Mouse (Mus musculus) olfactory bulb, adult 2 months (tissue): ENCODE results near the gene Abcc6. TPM values are rescaled to one million over a fixed set of nuclear protein-coding genes. Genes with fewer than 3 reads are reported as not detected.
A peak's percentile ranks its signal among the peaks of the same experiment; 100 is the strongest.
"Not testable (repeated sequence)": the region's sequence is repeated elsewhere in the genome, so short reads cannot be mapped to it uniquely, and the experiment has no call there.

ENCODE experiments used
- H3K27ac ChIP-seq: fragments of 200-500 bp; 2 replicates; pipeline ENCODE4 v1.5.1; 2012; ENCODE audit warnings: low read depth, low read length; ENCODE audit not compliant: insufficient read depth
- H3K4me1 ChIP-seq: fragments of 200-500 bp; 2 replicates; pipeline ENCODE4 v1.6.1; 2012; ENCODE audit warnings: low read length; ENCODE audit not compliant: control insufficient read depth, insufficient read depth
- H3K4me3 ChIP-seq: fragments of 200-500 bp; 2 replicates; pipeline ENCODE4 v1.5.1; 2012; ENCODE audit warnings: mild to moderate bottlenecking, low read depth, low read length, moderate library complexity; ENCODE audit not compliant: insufficient read depth
- CTCF ChIP-seq: fragments of 200-500 bp; IDR thresholded peaks from 2 replicates; pipeline ENCODE4 v1.5.1; 2012; ENCODE audit warnings: low read depth, mild to moderate bottlenecking, low read length, moderate library complexity; ENCODE audit not compliant: insufficient read depth
- POLR2A ChIP-seq: fragments of 200-500 bp; IDR thresholded peaks from 2 replicates; pipeline ENCODE4 v1.6.1; 2012; ENCODE audit warnings: mild to moderate bottlenecking, low read depth, low read length, moderate library complexity; ENCODE audit not compliant: insufficient read depth
- WGBS: fragments of 180-500 bp; shearing (Covaris S2); methylation state at CpG from one replicate; pipeline ENCODE4 v1.1.7; 2018; 5-methylcytosine and 5-hydroxymethylcytosine counted together
- polyA plus RNA-seq: library from polyadenylated mRNA; stranded (reverse); fragments of >200 nt; gene quantifications from 2 replicates; pipeline ENCODE4 v1.2.4, GENCODE M21; 2012; ENCODE audit warnings: low replicate concordance; ENCODE audit not compliant: missing spikeins, insufficient read depth, insufficient read length

The Abcc6 gene
- polyA plus RNA-seq, 1 experiment: not detected

- 88% methylated on average over 11 of the region's 11 CpGs for WGBS
- H3K27ac ChIP-seq: no peak overlapping the region
- no peak for TF ChIP-seq POLR2A
- no peak for TF ChIP-seq CTCF
- H3K4me1 ChIP-seq: no peaks in the 10 kb centered on the region; the same call in 1 of the 2 replicates
- H3K4me3 ChIP-seq: no peak overlapping the region
These were observed 58.0 kb downstream of the Abcc6 start for GRCm38 (mm10) chr7:45971831-45972723.

- no peak overlapping the region for H3K27ac ChIP-seq
- TF ChIP-seq POLR2A (no peak), CTCF (no peak)
- no peaks in the 10 kb centered on the region for H3K4me1 ChIP-seq
- no peak overlapping the region for H3K4me3 ChIP-seq
- 59% methylated on average over 4 of the region's 4 CpGs for WGBS
These were observed 73.5 kb downstream of the Abcc6 start for GRCm38 (mm10) chr7:45956611-45957010.

- 61% methylated on average over 4 of the region's 4 CpGs for WGBS
- H3K4me3 ChIP-seq: no peak overlapping the region
- no peaks in the 10 kb centered on the region for H3K4me1 ChIP-seq
- no peak overlapping the region for H3K27ac ChIP-seq
- TF ChIP-seq CTCF (no peak), POLR2A (no peak)
These were observed 81.0 kb downstream of the Abcc6 start for GRCm38 (mm10) chr7:45949061-45949460.

DNA sequence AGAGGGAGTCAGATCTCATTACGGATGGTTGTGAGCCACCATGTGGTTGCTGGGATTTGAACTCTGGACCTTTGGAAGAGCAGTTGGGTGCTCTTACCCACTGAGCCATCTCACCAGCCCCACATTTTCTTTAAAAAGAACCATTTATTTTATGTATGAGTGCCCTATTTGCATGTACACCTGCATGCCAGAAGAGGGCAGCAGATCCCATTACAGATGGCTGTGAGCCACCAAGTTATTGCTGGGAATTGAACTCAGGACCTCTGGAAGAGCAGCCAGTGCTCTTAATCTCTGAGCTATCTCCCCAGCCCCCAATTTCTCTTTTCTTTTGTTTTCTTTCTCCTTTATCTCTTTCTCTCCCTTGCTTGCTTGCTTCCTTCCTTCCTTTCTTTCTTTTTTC lies 86.8 kb downstream of the Abcc6 start:
- not testable (repeated sequence) for H3K4me1 ChIP-seq, H3K4me3 ChIP-seq, H3K27ac ChIP-seq
- 35% methylated on average over 1 of the region's 1 CpGs for WGBS

DNA sequence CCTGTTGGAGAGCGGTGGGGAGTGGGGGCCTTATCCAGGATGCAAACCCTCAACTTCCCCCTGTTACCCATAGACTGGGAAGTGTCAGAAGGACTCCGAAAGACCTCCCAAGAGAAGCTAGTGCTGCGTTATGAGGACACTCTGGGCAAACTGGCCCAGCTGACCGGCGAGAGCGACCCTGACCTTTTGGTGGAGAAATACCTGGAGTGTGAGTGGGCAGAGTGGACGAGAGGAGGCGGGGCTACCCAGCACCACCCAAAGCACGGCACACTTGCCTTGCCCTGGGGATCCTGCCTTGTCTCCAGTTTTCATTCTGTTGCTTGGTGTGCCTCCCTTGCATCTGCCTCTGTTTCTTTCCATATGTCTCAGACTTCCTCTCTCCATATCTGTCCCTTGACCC lies 88.1 kb downstream of the Abcc6 start:
- H3K27ac ChIP-seq: no peak overlapping the region
- TF ChIP-seq CTCF: no peak
- no peak for TF ChIP-seq POLR2A
- WGBS: 93% methylated on average over 9 of the region's 9 CpGs
- no peaks in the 10 kb centered on the region for H3K4me1 ChIP-seq
- no peak overlapping the region for H3K4me3 ChIP-seq

DNA sequence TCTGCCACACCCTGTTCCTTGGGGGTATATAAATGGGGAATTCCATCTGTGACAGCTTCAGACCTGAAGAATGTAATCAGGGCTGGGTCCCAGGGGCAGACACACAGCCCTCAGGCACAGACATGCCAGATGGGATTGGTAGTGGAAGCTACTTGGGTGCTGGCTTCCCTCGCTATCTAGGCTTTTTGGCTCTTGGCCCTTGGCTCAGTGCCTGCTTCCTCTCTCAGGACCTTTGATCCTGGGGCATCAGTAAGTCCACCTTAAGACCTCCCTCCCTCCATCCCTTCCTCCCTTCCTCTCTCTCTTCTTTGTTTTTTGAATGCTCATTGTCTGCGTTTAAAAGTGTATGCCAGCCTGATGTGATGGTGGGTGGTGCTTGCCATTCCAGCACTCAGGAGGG lies 90.3 kb downstream of the Abcc6 start:
- no peak overlapping the region for H3K4me3 ChIP-seq
- WGBS: 57% methylated on average over 2 of the region's 2 CpGs
- TF ChIP-seq CTCF: no peak
- TF ChIP-seq POLR2A: no peak
- no peak overlapping the region for H3K27ac ChIP-seq
- no peaks in the 10 kb centered on the region for H3K4me1 ChIP-seq

GRCm38 (mm10) chr7:45935114-45935513 lies 95.0 kb downstream of the Abcc6 start:
- no peaks in the 10 kb centered on the region for H3K4me1 ChIP-seq
- TF ChIP-seq CTCF (peak; percentile 47), POLR2A (no peak)
- 11% methylated on average over 7 of the region's 7 CpGs for WGBS
- no peak overlapping the region for H3K4me3 ChIP-seq
- H3K27ac ChIP-seq: no peak overlapping the region

GRCm38 (mm10) chr7:45933766-45934165 lies 96.3 kb downstream of the Abcc6 start:
- H3K27ac ChIP-seq, H3K4me3 ChIP-seq, H3K4me1 ChIP-seq: not testable (repeated sequence)
- 79% methylated on average over 12 of the region's 12 CpGs for WGBS

- Histone ChIP-seq H3K4me1 (peaks cover 6% of the 10 kb centered on the region), H3K4me3 (no peak overlapping the region), H3K27ac (no peak overlapping the region)
- WGBS: 88% methylated on average over 1 of the region's 1 CpGs
- no peak for TF ChIP-seq POLR2A
- TF ChIP-seq CTCF: no peak
These were observed 100.4 kb downstream of the Abcc6 start for GRCm38 (mm10) chr7:45929688-45930087.

DNA sequence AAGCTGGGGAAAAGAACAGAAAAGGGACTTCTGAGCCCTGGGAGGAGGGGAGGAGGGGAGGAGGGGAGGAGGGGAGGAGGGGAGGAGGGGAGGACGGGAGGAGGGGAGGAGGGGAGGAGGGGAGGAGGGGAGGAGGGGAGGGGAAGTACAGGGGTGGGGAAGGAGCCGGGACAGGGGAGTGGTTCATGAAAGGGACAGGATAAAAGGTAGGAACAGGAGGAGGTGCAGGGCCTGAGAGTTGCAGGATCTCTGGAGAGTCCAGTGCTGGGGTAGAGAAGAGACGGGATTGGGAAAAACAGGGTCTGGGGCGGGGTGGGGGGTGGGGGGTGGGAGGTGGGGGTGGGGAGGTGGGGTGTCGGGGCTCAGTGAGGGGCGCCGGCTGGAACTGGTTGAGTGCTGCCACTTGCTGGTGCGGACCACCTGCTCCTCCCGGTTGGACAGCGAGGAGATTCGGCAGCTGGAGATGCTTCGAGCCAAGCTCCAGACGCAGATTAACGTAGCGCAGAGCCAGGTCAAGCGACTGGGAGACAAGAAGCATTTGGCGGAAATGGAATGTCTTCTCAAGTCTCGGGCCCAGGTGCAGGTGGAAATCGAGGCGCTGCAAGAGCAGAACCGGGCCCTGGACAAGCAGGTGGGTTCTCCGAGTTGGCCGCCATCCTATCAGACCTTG lies 101.3 kb downstream of the Abcc6 start:
- H3K4me1 ChIP-seq: peaks cover 12% of the 10 kb centered on the region
- TF ChIP-seq CTCF (no peak), POLR2A (no peak)
- H3K4me3 ChIP-seq: peak overlapping the region; percentile 4; the same call in 1 of the 2 replicates
- WGBS: 20% methylated on average over 22 of the region's 23 CpGs
- no peak overlapping the region for H3K27ac ChIP-seq
